ENCODE assay signal across 8 mouse cellular contexts in genomic region chr3:35932735-35933404, GRCm38 (mm10). TPM values are rescaled to one million over a fixed set of nuclear protein-coding genes. Genes with fewer than 3 reads are reported as not detected.
A peak's percentile ranks its signal among the peaks of the same experiment; 100 is the strongest.
DNase-seq lines count a peak whose midpoint lies in the region; ATAC-seq and TF ChIP-seq lines count a peak whose summit lies in the region.

No protein-coding gene starts in this region.

- H3K4me2 ChIP-seq in forebrain, postnatal 0 days (ENCODE audit: low read depth), result peak overlapping the region; percentile 88
- H3K4me2 ChIP-seq in lung, embryonic 16.5 days (ENCODE audit: low read depth, low read length), result peak overlapping the region; percentile 82

- TF ChIP-seq CTCF in forebrain, postnatal 0 days (IDR thresholded peaks at IDR 0.05; ENCODE audit: low read depth), result no peak
- TF ChIP-seq CTCF in olfactory bulb, adult 2 months (IDR thresholded peaks at IDR 0.05; ENCODE audit: insufficient read depth, low read depth, low read length), result no peak

- H3K4me1 ChIP-seq in forebrain, postnatal 0 days (ENCODE audit: insufficient read depth), result peaks cover 6% of the 10 kb centered on the region
- peaks cover 26% of the 10 kb centered on the region for H3K4me1 ChIP-seq in lung, embryonic 16.5 days (replicated peaks; ENCODE audit: control insufficient read depth, insufficient read depth, low read length)
- H3K4me1 ChIP-seq in olfactory bulb, adult 2 months (ENCODE audit: control insufficient read depth, insufficient read depth, low read length), result peaks cover 5% of the 10 kb centered on the region

- H3K9me3 ChIP-seq in forebrain, postnatal 0 days (ENCODE audit: low read length), result no peaks in the 10 kb centered on the region
- H3K9me3 ChIP-seq in lung, embryonic 16.5 days (ENCODE audit: control insufficient read depth, low read length), result no peaks in the 10 kb centered on the region

- TF ChIP-seq POLR2A in olfactory bulb, adult 2 months (IDR thresholded peaks at IDR 0.05; ENCODE audit: insufficient read depth, low read depth, low read length), result 0 out of 2 replicates have a peak, but pooled peaks have one; percentile 19

- H3K27me3 ChIP-seq in forebrain, postnatal 0 days (ENCODE audit: insufficient read depth, low read length), result no peaks in the 10 kb centered on the region
- no peaks in the 10 kb centered on the region for H3K27me3 ChIP-seq in lung, embryonic 16.5 days (ENCODE audit: control insufficient read depth, insufficient read depth, low read depth, low read length)

- H3K4me3 ChIP-seq in forebrain, postnatal 0 days (ENCODE audit: low read depth, low read length), result peak overlapping the region; percentile 93
- H3K4me3 ChIP-seq in lung, embryonic 16.5 days (ENCODE audit: low read length), result peak overlapping the region; percentile 87
- peak overlapping the region; percentile 99 for H3K4me3 ChIP-seq in olfactory bulb, adult 2 months (ENCODE audit: insufficient read depth, low read depth, low read length)

- peak overlapping the region; percentile 85 for H3K27ac ChIP-seq in forebrain, postnatal 0 days (ENCODE audit: low read depth, low read length)
- H3K27ac ChIP-seq in lung, embryonic 16.5 days (ENCODE audit: low read length), result peak overlapping the region; percentile 93
- peak overlapping the region; percentile 34 for H3K27ac ChIP-seq in olfactory bulb, adult 2 months (ENCODE audit: insufficient read depth, low read depth, low read length)

- WGBS in forebrain, postnatal 0 days, result under 1% methylated on average over 68 of the region's 73 CpGs
- WGBS in lung, embryonic 16.5 days, result under 1% methylated on average over 32 of the region's 73 CpGs
- under 1% methylated on average over 72 of the region's 73 CpGs for WGBS in olfactory bulb, adult 2 months

- peak; percentile 93 for ATAC-seq in forebrain, postnatal 0 days
- ATAC-seq in lung, embryonic 16.5 days (ENCODE audit: low read depth), result peak; percentile 94

- H3K9ac ChIP-seq in forebrain, postnatal 0 days, result peak overlapping the region; percentile 89
- peak overlapping the region; percentile 92 for H3K9ac ChIP-seq in lung, embryonic 16.5 days (ENCODE audit: low read length)

- no peaks in the 10 kb centered on the region; the same call in 1 of the 2 replicates for H3K36me3 ChIP-seq in forebrain, postnatal 0 days (ENCODE audit: insufficient read depth)
- no peaks in the 10 kb centered on the region; the same call in 1 of the 2 replicates for H3K36me3 ChIP-seq in lung, embryonic 16.5 days (ENCODE audit: control insufficient read depth, insufficient read depth, low read length)

- peak; percentile 38 for DNase-seq in ES-CJ7 (ENCODE audit: low read depth, low spot score)
- DNase-seq in cerebellum, adult 18-20 months, result peak; percentile 81 to 89
- DNase-seq in forebrain, postnatal 0 days, result peak; percentile 81
- DNase-seq in heart, postnatal 4 days, result peak; percentile 87
- peak; percentile 72 for DNase-seq in layer of hippocampus, adult 9-11 months
- peak; percentile 63 to 67 for DNase-seq in thymus, adult 18-20 months

RNA-seq across cellular contexts. Expression of gene Dcun1d1, which starts 4.4 kb away (rescaled TPM):
- total RNA-seq in forebrain, postnatal 0 days (2014; rRNA removed), result 74.1 and 82.8 TPM in 2 replicates
- polyA plus RNA-seq in forebrain, postnatal 0 days (2015; fragmentation: Nextera tagmentation; extraction: Ambion mirVana), result 102 and 125 TPM in 2 replicates
- 10 to 100 TPM; 68.5 to 75.9 TPM for total RNA-seq in heart, postnatal 4 days (2021)
- polyA plus RNA-seq in lung, embryonic 16.5 days (2015; fragmentation: Nextera tagmentation; extraction: Ambion mirVana), result 89.9 and 98.3 TPM in 2 replicates
- not detected in 2 replicates for polyA plus RNA-seq in olfactory bulb, adult 2 months (2012; ENCODE audit: insufficient read depth, insufficient read length, low replicate concordance, missing spikeins)

Comparison
In these comparisons a context has a peak if more than half of its experiments do, and no peak if none do; other contexts are left out.
1. Peak in every context shown above with its lines: DNase-seq, ATAC-seq, H3K4me3 ChIP-seq and H3K27ac ChIP-seq.
2. H3K27ac ChIP-seq: peak in every context shown above with its lines; median percentile 93 in lung, embryonic 16.5 days; 85 in forebrain, postnatal 0 days; 34 in olfactory bulb, adult 2 months.